Mouse (Mus musculus) thymus, adult 2 months (tissue): ENCODE measurements around the gene Tas2r125. TPM values are rescaled to one million over a fixed set of nuclear protein-coding genes. Genes with fewer than 3 reads are reported as not detected.
"Not testable (repeated sequence)": the region's sequence is repeated elsewhere in the genome, so short reads cannot be mapped to it uniquely, and the experiment has no call there.

Experiments
- DNase-seq: peaks from one replicate; pipeline ENCODE4 v3.0.0; 2021
- H3K27ac ChIP-seq: fragments of 200-500 bp; 2 replicates; pipeline ENCODE4 v1.5.1; 2012; ENCODE audit warnings: low read length, control low read depth; ENCODE audit not compliant: control insufficient read depth, insufficient read depth
- H3K27me3 ChIP-seq: fragments of 200-500 bp; 2 replicates; pipeline ENCODE4 v1.6.1; 2012; ENCODE audit warnings: mild to moderate bottlenecking, low read length, moderate library complexity, mixed read lengths; ENCODE audit not compliant: control insufficient read depth, insufficient read depth
- H3K36me3 ChIP-seq: fragments of 200-500 bp; 2 replicates; pipeline ENCODE4 v1.6.1; 2012; ENCODE audit warnings: mild to moderate bottlenecking, low read length, moderate library complexity; ENCODE audit not compliant: control insufficient read depth, insufficient read depth
- H3K4me1 ChIP-seq: fragments of 200-500 bp; replicated peaks from 2 replicates; pipeline ENCODE4 v1.6.1; 2012; ENCODE audit warnings: low read length; ENCODE audit not compliant: control insufficient read depth, insufficient read depth
- H3K4me3 ChIP-seq: fragments of 200-500 bp; 2 replicates; pipeline ENCODE4 v1.5.1; 2012; ENCODE audit warnings: mild to moderate bottlenecking, low read length, control low read depth, moderate library complexity; ENCODE audit not compliant: control insufficient read depth, insufficient read depth
- CTCF ChIP-seq: fragments of 200-500 bp; IDR thresholded peaks from 2 replicates; pipeline ENCODE4 v1.5.1; 2012; ENCODE audit warnings: mild to moderate bottlenecking, control low read depth, low read length, moderate library complexity, borderline replicate concordance; ENCODE audit not compliant: control insufficient read depth, poor library complexity, insufficient read depth; ENCODE audit errors: extremely low read depth
- POLR2A ChIP-seq: fragments of 200-500 bp; IDR thresholded peaks from 2 replicates; pipeline ENCODE4 v1.6.1; 2012; ENCODE audit warnings: mild to moderate bottlenecking, low read length, control low read depth, moderate library complexity; ENCODE audit not compliant: control insufficient read depth, poor library complexity, insufficient read depth; ENCODE audit errors: extremely low read depth
- WGBS: fragments of 180-500 bp; shearing (Covaris S2); methylation state at CpG from one replicate; pipeline ENCODE4 v1.1.7; 2018; 5-methylcytosine and 5-hydroxymethylcytosine counted together
- polyA plus RNA-seq: library from polyadenylated mRNA; depleted of rRNA; stranded (reverse); fragments of >200 nt; gene quantifications from 2 replicates; pipeline ENCODE4 v1.2.3, GENCODE M21; 2012; rRNA removed

Tas2r125 gene
- not detected in 2 replicates for polyA plus RNA-seq

DNA sequence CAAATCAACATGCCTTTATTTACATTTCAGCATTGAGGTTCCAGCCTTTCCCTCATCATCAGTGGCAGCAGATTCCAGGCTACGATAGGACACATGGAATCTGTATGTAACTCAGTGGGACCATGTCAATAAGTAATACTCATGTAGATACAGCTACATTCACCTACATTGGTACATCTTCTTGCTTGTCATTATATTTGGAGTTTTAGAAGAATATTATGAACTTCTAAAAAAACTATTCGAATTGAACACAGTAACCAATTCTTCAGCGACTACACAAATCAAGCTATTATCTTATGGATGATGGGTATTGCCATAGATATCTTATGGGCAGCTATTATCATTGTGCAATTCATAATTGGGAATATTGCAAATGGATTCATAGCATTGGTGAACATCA is at the start of gene Tas2r125:
Gene Tas2r125, plus strand, starts transcription at position 301 of the 400 bp plus-strand sequence.
- DNase-seq = no peak
- Histone ChIP-seq H3K36me3 (no peaks in the 10 kb centered on the region), H3K27me3 (no peaks in the 10 kb centered on the region), H3K4me3 (no peak within 1 kb of the TSS), H3K27ac (no peak within 1 kb of the TSS), H3K4me1 (no peaks in the 10 kb centered on the region)
- TF ChIP-seq POLR2A (no peak), CTCF (no peak)
- WGBS = 87% methylated on average over 3 of the region's 3 CpGs

DNA sequence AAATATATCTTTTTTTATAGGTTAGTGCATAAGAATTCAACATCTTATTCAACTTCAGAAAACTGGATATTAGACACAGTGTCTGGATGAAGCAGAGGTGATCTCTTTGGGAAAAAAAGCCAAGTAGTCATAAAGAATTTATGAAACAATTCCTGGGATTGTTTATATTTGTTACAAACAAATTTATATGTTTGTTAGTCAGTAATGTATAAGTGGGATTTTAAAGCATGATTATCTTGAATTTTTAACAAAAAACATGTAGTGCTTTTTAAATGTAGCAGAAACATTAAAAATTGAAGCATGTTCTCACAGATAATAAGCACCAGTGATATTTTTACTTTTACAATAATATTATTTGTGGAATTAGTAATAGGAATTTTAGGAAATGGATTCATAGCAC is 41.7 kb upstream of the Tas2r125 start, which contains the start of gene Tas2r110:
Gene Tas2r110, plus strand, starts transcription at position 301 of the 400 bp plus-strand sequence.
- Histone ChIP-seq H3K36me3 (no peaks in the 10 kb centered on the region), H3K27me3 (no peaks in the 10 kb centered on the region), H3K4me3 (no peak within 1 kb of the TSS), H3K4me1 (no peaks in the 10 kb centered on the region), H3K27ac (no peak within 1 kb of the TSS)
- DNase-seq = no peak
- TF ChIP-seq POLR2A (no peak), CTCF (no peak)

DNA sequence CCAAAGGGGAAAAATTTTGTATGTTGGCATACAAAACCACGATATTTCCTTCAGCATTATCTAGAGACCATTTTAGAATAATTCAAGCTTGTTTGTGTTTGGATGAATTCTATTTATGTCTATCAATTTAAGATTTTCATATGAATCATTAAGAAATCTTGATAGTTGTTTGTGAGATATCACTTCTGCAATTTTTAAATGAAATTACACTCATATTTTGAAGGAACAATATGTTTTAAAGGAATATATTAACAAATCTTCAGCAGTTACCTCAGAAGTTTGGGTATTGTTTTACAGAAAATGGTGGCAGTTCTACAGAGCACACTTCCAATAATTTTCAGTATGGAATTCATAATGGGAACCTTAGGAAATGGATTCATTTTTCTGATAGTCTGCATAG is 16.7 kb upstream of the Tas2r125 start, which contains the start of gene Tas2r113:
Gene Tas2r113, plus strand, starts transcription at position 301 of the 400 bp plus-strand sequence.
- Histone ChIP-seq H3K27ac (no peak within 1 kb of the TSS), H3K4me1 (no peaks in the 10 kb centered on the region), H3K27me3 (no peaks in the 10 kb centered on the region), H3K4me3 (no peak within 1 kb of the TSS), H3K36me3 (no peaks in the 10 kb centered on the region)
- WGBS = 75% methylated on average over 1 of the region's 1 CpGs
- DNase-seq = no peak
- no peak for TF ChIP-seq POLR2A
- no peak for TF ChIP-seq CTCF

DNA sequence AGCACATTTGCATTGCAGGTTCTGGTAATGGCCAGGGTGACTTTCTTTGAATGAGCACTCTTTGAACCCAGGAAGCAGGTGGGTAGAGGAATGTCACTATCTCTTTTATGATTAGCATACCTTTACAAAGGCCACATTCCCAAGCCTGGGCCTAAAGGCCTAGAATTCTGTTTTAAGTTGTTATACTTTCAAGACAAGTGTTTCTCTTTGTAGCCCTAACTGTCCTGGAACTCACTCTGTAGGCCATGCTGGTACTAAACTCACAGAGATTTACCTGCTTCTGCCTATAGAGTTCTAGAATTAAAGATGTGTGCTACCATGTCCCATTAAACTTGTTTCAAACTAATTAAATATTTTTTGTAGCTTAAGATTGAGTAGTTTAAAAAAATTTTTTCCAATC is 31.9 kb downstream of the Tas2r125 start:
- not testable (repeated sequence) for H3K27me3 ChIP-seq, H3K27ac ChIP-seq, DNase-seq, H3K4me3 ChIP-seq, H3K36me3 ChIP-seq, H3K4me1 ChIP-seq

DNA sequence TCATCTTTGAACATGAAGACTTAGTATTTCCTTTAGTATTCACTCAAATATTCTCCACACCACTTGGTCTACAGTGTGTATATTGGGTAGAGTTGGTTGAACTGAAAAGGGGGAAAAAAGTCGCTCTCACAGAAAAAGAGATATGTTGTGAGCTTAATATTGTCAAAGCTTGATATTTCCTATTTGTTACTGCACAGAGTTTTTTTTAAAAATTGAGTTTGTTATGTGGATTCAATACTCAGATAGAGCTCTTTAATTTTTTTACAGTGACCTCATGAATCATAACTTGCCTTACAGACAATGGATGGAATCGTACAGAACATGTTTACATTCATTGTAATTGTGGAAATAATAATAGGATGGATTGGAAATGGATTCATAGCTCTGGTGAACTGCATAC is 41.4 kb downstream of the Tas2r125 start, which contains the start of gene Tas2r129:
Gene Tas2r129, plus strand, starts transcription at position 301 of the 400 bp plus-strand sequence.
- Histone ChIP-seq H3K27ac (no peak within 1 kb of the TSS), H3K4me1 (no peaks in the 10 kb centered on the region), H3K27me3 (no peaks in the 10 kb centered on the region), H3K4me3 (no peak within 1 kb of the TSS), H3K36me3 (no peaks in the 10 kb centered on the region)
- WGBS = 81% methylated on average over 2 of the region's 2 CpGs
- no peak for DNase-seq
- no peak for TF ChIP-seq CTCF
- TF ChIP-seq POLR2A = no peak

DNA sequence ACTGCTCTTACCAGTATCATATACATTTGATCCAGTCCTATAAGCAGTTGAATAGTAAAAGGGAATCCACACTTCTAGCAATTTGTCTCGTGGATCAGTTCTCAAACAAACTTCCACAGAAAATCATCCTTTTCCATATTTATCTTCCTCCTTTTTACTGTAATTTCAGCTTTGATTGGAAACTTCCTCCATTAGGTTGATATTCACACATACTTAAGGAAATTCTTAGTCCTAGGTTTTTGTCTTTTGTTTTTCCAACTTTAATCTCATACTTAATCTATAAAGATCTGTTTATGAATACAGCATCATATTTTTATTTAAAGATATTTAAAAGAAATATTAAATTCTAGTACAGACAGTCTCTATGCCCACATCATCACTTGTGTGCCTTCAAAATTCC is 48.4 kb downstream of the Tas2r125 start, which contains the start of gene Tas2r131:
Gene Tas2r131, minus strand, starts transcription at position 101 of the 400 bp plus-strand sequence.
- 66% methylated on average over 1 of the region's 1 CpGs for WGBS
- H3K4me3 ChIP-seq = no peak within 1 kb of the TSS
- H3K27ac ChIP-seq = no peak within 1 kb of the TSS
- DNase-seq = no peak
- H3K27me3 ChIP-seq = no peaks in the 10 kb centered on the region
- TF ChIP-seq POLR2A (no peak), CTCF (no peak)
- no peaks in the 10 kb centered on the region for H3K4me1 ChIP-seq
- H3K36me3 ChIP-seq = no peaks in the 10 kb centered on the region

Other genes starting within 250 kb of the Tas2r125 start
- gene Tas2r121, start 208.6 kb upstream of the Tas2r125 start, polyA plus RNA-seq = not detected in 2 replicates
- not detected in 2 replicates for gene Tas2r122, start 197.7 kb upstream of the Tas2r125 start, polyA plus RNA-seq
- not detected in 2 replicates for gene Tas2r115, start 171.6 kb upstream of the Tas2r125 start, polyA plus RNA-seq
- gene Tas2r124, start 154.9 kb upstream of the Tas2r125 start, polyA plus RNA-seq = not detected in 2 replicates
- gene Tas2r102, start 147.5 kb upstream of the Tas2r125 start, polyA plus RNA-seq = not detected in 2 replicates
- not detected in 2 replicates for gene Tas2r136, start 131.5 kb upstream of the Tas2r125 start, polyA plus RNA-seq
- 0.11 TPM in 1 of 2 replicates, not detected in the other for gene Tas2r117, start 106.8 kb upstream of the Tas2r125 start, polyA plus RNA-seq
- not detected in 2 replicates for gene Tas2r123, start 62.5 kb upstream of the Tas2r125 start, polyA plus RNA-seq
- not detected in 2 replicates for gene Tas2r116, start 54.2 kb upstream of the Tas2r125 start, polyA plus RNA-seq
- gene Tas2r110, start 41.6 kb upstream of the Tas2r125 start, polyA plus RNA-seq = not detected in 2 replicates
- not detected in 2 replicates for gene Tas2r113, start 16.6 kb upstream of the Tas2r125 start, polyA plus RNA-seq
- not detected in 2 replicates for gene Tas2r129, start 41.5 kb downstream of the Tas2r125 start, polyA plus RNA-seq
- gene Tas2r131, start 48.3 kb downstream of the Tas2r125 start, polyA plus RNA-seq = not detected in 2 replicates
- gene Tas2r109, start 71.3 kb downstream of the Tas2r125 start, polyA plus RNA-seq = not detected in 2 replicates
- gene Tas2r103, start 127.5 kb downstream of the Tas2r125 start, polyA plus RNA-seq = not detected in 2 replicates
- gene Tas2r140, start 146.2 kb downstream of the Tas2r125 start, polyA plus RNA-seq = not detected in 2 replicates
- 39.1 and 51.8 TPM in 2 replicates for gene Smim10l1, start 195.3 kb downstream of the Tas2r125 start, polyA plus RNA-seq